Mouse (Mus musculus) testis, adult 2 months (tissue): ENCODE results near the gene Mipol1. TPM values are rescaled to one million over a fixed set of nuclear protein-coding genes. Genes with fewer than 3 reads are reported as not detected.

Experiments used
- H3K27ac ChIP-seq: fragments of 200-500 bp; 2 replicates; pipeline ENCODE4 v1.5.1; 2012; ENCODE audit warnings: low read depth, low read length; ENCODE audit not compliant: control insufficient read depth, insufficient read depth
- H3K27me3 ChIP-seq: fragments of 200-500 bp; 2 replicates; pipeline ENCODE4 v1.6.1; 2012; ENCODE audit warnings: mild to moderate bottlenecking, low read length, moderate library complexity; ENCODE audit not compliant: control insufficient read depth, insufficient read depth
- H3K36me3 ChIP-seq: fragments of 200-500 bp; 2 replicates; pipeline ENCODE4 v1.6.1; 2012; ENCODE audit warnings: mild to moderate bottlenecking, low read length; ENCODE audit not compliant: control insufficient read depth, insufficient read depth
- H3K4me1 ChIP-seq: fragments of 200-500 bp; 2 replicates; pipeline ENCODE4 v1.6.1; 2012; ENCODE audit warnings: low read length; ENCODE audit not compliant: control insufficient read depth, insufficient read depth
- H3K4me3 ChIP-seq: fragments of 200-500 bp; 2 replicates; pipeline ENCODE4 v1.5.1; 2012; ENCODE audit warnings: low read depth, mild to moderate bottlenecking, low read length, moderate library complexity, mixed read lengths; ENCODE audit not compliant: control insufficient read depth
- CTCF ChIP-seq: fragments of 200-500 bp; IDR thresholded peaks from 2 replicates; pipeline ENCODE4 v1.5.1; 2012; ENCODE audit warnings: low read depth, mild to moderate bottlenecking, inconsistent platforms, low read length, moderate library complexity; ENCODE audit not compliant: control insufficient read depth, insufficient read depth, insufficient replicate concordance
- POLR2A ChIP-seq: fragments of 200-500 bp; IDR thresholded peaks from 2 replicates; pipeline ENCODE4 v1.6.1; 2012; ENCODE audit warnings: low read depth, mild to moderate bottlenecking, inconsistent platforms, low read length, moderate library complexity; ENCODE audit not compliant: control insufficient read depth
- polyA plus RNA-seq: library from polyadenylated mRNA; depleted of rRNA; stranded (reverse); fragments of >200 nt; gene quantifications from 2 replicates; pipeline ENCODE4 v1.2.3, GENCODE M21; 2012

Mipol1 gene
- polyA plus RNA-seq, 1 experiment: 4.1 TPM

GRCm38 (mm10) chr12:57509726-57510125 is 279.5 kb downstream of the Mipol1 start:
- H3K27me3 ChIP-seq: no peaks in the 10 kb centered on the region
- no peaks in the 10 kb centered on the region for H3K36me3 ChIP-seq
- H3K4me3 ChIP-seq: no peak overlapping the region
- H3K27ac ChIP-seq: no peak overlapping the region
- H3K4me1 ChIP-seq: no peaks in the 10 kb centered on the region
- TF ChIP-seq POLR2A (no peak), CTCF (no peak)

GRCm38 (mm10) chr12:57511127-57511526 is 280.9 kb downstream of the Mipol1 start:
- Histone ChIP-seq H3K4me1 (no peaks in the 10 kb centered on the region; the same call in 1 of the 2 replicates), H3K27me3 (no peaks in the 10 kb centered on the region), H3K36me3 (no peaks in the 10 kb centered on the region), H3K4me3 (no peak overlapping the region), H3K27ac (no peak overlapping the region)
- TF ChIP-seq POLR2A (no peak), CTCF (no peak)

GRCm38 (mm10) chr12:57511560-57511959 is 281.3 kb downstream of the Mipol1 start:
- H3K27me3 ChIP-seq: no peaks in the 10 kb centered on the region
- H3K4me1 ChIP-seq: no peaks in the 10 kb centered on the region; the same call in 1 of the 2 replicates
- TF ChIP-seq POLR2A: no peak
- no peak for TF ChIP-seq CTCF
- H3K4me3 ChIP-seq: no peak overlapping the region
- no peak overlapping the region for H3K27ac ChIP-seq
- no peaks in the 10 kb centered on the region for H3K36me3 ChIP-seq

- no peaks in the 10 kb centered on the region for H3K27me3 ChIP-seq
- TF ChIP-seq CTCF (no peak), POLR2A (no peak)
- H3K4me1 ChIP-seq: no peaks in the 10 kb centered on the region; the same call in 1 of the 2 replicates
- no peak overlapping the region for H3K4me3 ChIP-seq
- H3K36me3 ChIP-seq: no peaks in the 10 kb centered on the region
- no peak overlapping the region for H3K27ac ChIP-seq
These were observed 284.3 kb downstream of the Mipol1 start for GRCm38 (mm10) chr12:57514552-57514951.

- Histone ChIP-seq H3K4me1 (no peaks in the 10 kb centered on the region; the same call in 1 of the 2 replicates), H3K36me3 (no peaks in the 10 kb centered on the region), H3K27ac (no peak overlapping the region), H3K27me3 (no peaks in the 10 kb centered on the region), H3K4me3 (no peak overlapping the region)
- TF ChIP-seq POLR2A: no peak
- no peak for TF ChIP-seq CTCF
These were observed 285.6 kb downstream of the Mipol1 start for GRCm38 (mm10) chr12:57515702-57516377.

- no peak overlapping the region for H3K4me3 ChIP-seq
- TF ChIP-seq POLR2A (no peak), CTCF (no peak)
- H3K4me1 ChIP-seq: no peaks in the 10 kb centered on the region
- no peaks in the 10 kb centered on the region for H3K36me3 ChIP-seq
- H3K27ac ChIP-seq: no peak overlapping the region
- no peaks in the 10 kb centered on the region for H3K27me3 ChIP-seq
These were observed 298.1 kb downstream of the Mipol1 start for GRCm38 (mm10) chr12:57528335-57528734.

- Histone ChIP-seq H3K27ac (no peak overlapping the region), H3K36me3 (no peaks in the 10 kb centered on the region), H3K27me3 (peaks cover 3% of the 10 kb centered on the region; the same call in 1 of the 2 replicates), H3K4me3 (no peak overlapping the region), H3K4me1 (peaks cover 5% of the 10 kb centered on the region)
- no peak for TF ChIP-seq POLR2A
- no peak for TF ChIP-seq CTCF
These were observed 300.2 kb downstream of the Mipol1 start for GRCm38 (mm10) chr12:57530474-57530873.

DNA sequence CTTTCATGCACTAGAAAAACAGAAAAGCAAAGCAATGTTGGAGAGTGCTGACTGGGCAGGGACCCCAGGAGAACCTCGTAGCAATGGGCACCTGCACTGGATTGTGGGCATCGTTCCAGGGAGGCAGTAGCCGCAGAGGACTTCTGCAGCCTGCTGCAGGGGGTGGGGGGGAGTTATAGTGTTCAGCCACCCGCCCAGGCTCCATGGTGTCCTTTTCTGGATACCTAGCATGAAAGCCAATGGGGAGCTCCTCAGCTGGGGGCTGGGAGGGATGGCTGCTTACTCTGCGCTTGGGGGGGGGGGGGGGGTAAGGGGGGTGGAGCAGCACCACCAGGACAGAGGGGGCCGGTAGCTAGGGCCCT is 304.3 kb downstream of the Mipol1 start:
- Histone ChIP-seq H3K27ac (no peak overlapping the region), H3K4me3 (no peak overlapping the region)

More for the DNA sequence above, 304.3 kb downstream of the Mipol1 start:
- Histone ChIP-seq H3K27me3 (peaks cover 22% of the 10 kb centered on the region), H3K4me1 (peaks cover 12% of the 10 kb centered on the region), H3K36me3 (no peaks in the 10 kb centered on the region)
- TF ChIP-seq POLR2A: no peak
- no peak for TF ChIP-seq CTCF
